Mouse (Mus musculus) kidney, embryonic 14.5 days (tissue): ENCODE data around the gene Olfr849. TPM values are rescaled to one million over a fixed set of nuclear protein-coding genes. Genes with fewer than 3 reads are reported as not detected.

ENCODE experiments used
- ATAC-seq: fragments of 200-750 bp; cut with Nextera tagmentation; 2 replicates; pipeline ENCODE4 v1.8.0; 2017; ENCODE audit warnings: moderate number of reproducible peaks, mild to moderate bottlenecking, moderate TSS enrichment, moderate library complexity; ENCODE audit not compliant: low FRiP score, low TSS enrichment
- H3K27ac ChIP-seq: fragments of 300-500 bp; sonication (generic); 2 replicates; pipeline ENCODE4 v1.5.1; 2014; ENCODE audit warnings: low read depth, mild to moderate bottlenecking, low read length, moderate library complexity, mixed read lengths
- H3K27me3 ChIP-seq: fragments of 300-500 bp; sonication (generic); 2 replicates; pipeline ENCODE4 v1.6.1; 2014; ENCODE audit warnings: mild to moderate bottlenecking, low read length; ENCODE audit not compliant: control insufficient read depth, insufficient read depth
- H3K36me3 ChIP-seq: fragments of 300-500 bp; sonication (generic); 2 replicates; pipeline ENCODE4 v1.6.1; 2014; ENCODE audit warnings: low read length, mixed read lengths; ENCODE audit not compliant: control insufficient read depth, insufficient read depth
- H3K4me1 ChIP-seq: fragments of 300-500 bp; sonication (generic); 2 replicates; pipeline ENCODE4 v1.6.1; 2014; ENCODE audit warnings: low read length, mixed read lengths; ENCODE audit not compliant: control insufficient read depth, insufficient read depth
- H3K4me2 ChIP-seq: fragments of 300-500 bp; sonication (generic); replicated peaks from 2 replicates; pipeline ENCODE4 v1.6.1; 2014; ENCODE audit warnings: low read depth, mild to moderate bottlenecking, low read length
- H3K4me3 ChIP-seq: fragments of 300-500 bp; sonication (generic); 2 replicates; pipeline ENCODE4 v1.5.1; 2014; ENCODE audit warnings: mild to moderate bottlenecking, low read length
- H3K9ac ChIP-seq: fragments of 300-500 bp; sonication (generic); 2 replicates; pipeline ENCODE4 v1.6.1; 2014; ENCODE audit warnings: low read depth, mild to moderate bottlenecking, low read length, moderate library complexity
- H3K9me3 ChIP-seq: fragments of 300-500 bp; sonication (generic); 2 replicates; pipeline ENCODE4 v1.6.1; 2016; ENCODE audit warnings: low read length; ENCODE audit not compliant: control insufficient read depth
- WGBS: fragments of 180-500 bp; shearing (Covaris S2); extraction: QIAGEN DNeasy Blood & Tissue Kit; methylation state at CpG from one replicate; pipeline ENCODE4 v1.1.7; 2014; 5-methylcytosine and 5-hydroxymethylcytosine counted together
- polyA plus RNA-seq: library from polyadenylated mRNA; unstranded; fragments of >200 nt; fragmentation: Nextera tagmentation; extraction: Ambion mirVana; gene quantifications from 2 replicates; pipeline ENCODE4 v1.2.1, GENCODE M21; 2014

Gene Olfr849
- polyA plus RNA-seq = not detected in 2 replicates

GRCm38 (mm10) chr9:19439966-19440365 lies at the start of gene Olfr849:
Olfr849 (plus strand) TSS chr9:19440266.
- no peaks in the 10 kb centered on the region for H3K27me3 ChIP-seq
- no peak within 1 kb of the TSS for H3K9ac ChIP-seq
- H3K27ac ChIP-seq = no peak within 1 kb of the TSS
- H3K4me1 ChIP-seq = no peaks in the 10 kb centered on the region
- no peaks in the 10 kb centered on the region for H3K36me3 ChIP-seq
- peaks cover 8% of the 10 kb centered on the region; the same call in 1 of the 2 replicates for H3K9me3 ChIP-seq
- no peak within 1 kb of the TSS for H3K4me2 ChIP-seq
- 88% methylated on average over 2 of the region's 2 CpGs for WGBS
- no peak for ATAC-seq
- no peak within 1 kb of the TSS for H3K4me3 ChIP-seq

- no peaks in the 10 kb centered on the region for H3K9me3 ChIP-seq
- no peak within 1 kb of the TSS for H3K9ac ChIP-seq
- no peaks in the 10 kb centered on the region for H3K27me3 ChIP-seq
- H3K4me2 ChIP-seq = no peak within 1 kb of the TSS
- H3K4me1 ChIP-seq = no peaks in the 10 kb centered on the region
- ATAC-seq = no peak
- no peak within 1 kb of the TSS for H3K4me3 ChIP-seq
- H3K27ac ChIP-seq = no peak within 1 kb of the TSS
- H3K36me3 ChIP-seq = no peaks in the 10 kb centered on the region
These were observed 38.1 kb downstream of the Olfr849 start, which contains the start of gene Olfr850 for GRCm38 (mm10) chr9:19478148-19478547. Olfr850 (minus strand) TSS chr9:19478248.

GRCm38 (mm10) chr9:19492995-19493394 lies 52.9 kb downstream of the Olfr849 start, which contains the start of gene Olfr851:
Olfr851 (plus strand) TSS chr9:19493295.
- no peak for ATAC-seq
- Histone ChIP-seq H3K9ac (no peak within 1 kb of the TSS), H3K27me3 (no peaks in the 10 kb centered on the region), H3K27ac (no peak within 1 kb of the TSS), H3K36me3 (no peaks in the 10 kb centered on the region), H3K9me3 (peaks cover 7% of the 10 kb centered on the region; the same call in 1 of the 2 replicates), H3K4me2 (no peak within 1 kb of the TSS), H3K4me3 (no peak within 1 kb of the TSS), H3K4me1 (no peaks in the 10 kb centered on the region)

Other genes with a start within 250 kb of the Olfr849 start
- not detected in 2 replicates for gene Olfr843, start 188.3 kb upstream of the Olfr849 start, polyA plus RNA-seq
- gene Olfr844, start 123.9 kb upstream of the Olfr849 start, polyA plus RNA-seq = not detected in 2 replicates
- gene Olfr845, start 103.8 kb upstream of the Olfr849 start, polyA plus RNA-seq = not detected in 2 replicates
- not detected in 2 replicates for gene Olfr846, start 76.3 kb upstream of the Olfr849 start, polyA plus RNA-seq
- gene Olfr847, start 61.6 kb upstream of the Olfr849 start, polyA plus RNA-seq = not detected in 2 replicates
- gene Olfr850, start 38.0 kb downstream of the Olfr849 start, polyA plus RNA-seq = not detected in 2 replicates
- gene Olfr851, start 53.0 kb downstream of the Olfr849 start, polyA plus RNA-seq = not detected in 2 replicates
- not detected in 2 replicates for gene Olfr853, start 100.8 kb downstream of the Olfr849 start, polyA plus RNA-seq
- not detected in 2 replicates for gene Olfr854, start 127.1 kb downstream of the Olfr849 start, polyA plus RNA-seq
- not detected in 2 replicates for gene Olfr855, start 142.4 kb downstream of the Olfr849 start, polyA plus RNA-seq
- gene Zfp317, start 181.8 kb downstream of the Olfr849 start, polyA plus RNA-seq = 23.3 and 39.1 TPM in 2 replicates